Mouse (Mus musculus) T-cell, adult 2 months (primary cell): ENCODE results near the gene Ctsk.

ENCODE experiments used
- DNase-seq: peaks from one replicate; pipeline ENCODE4 v3.0.0; 2022; ENCODE audit warnings: low spot score

Gene Ctsk

DNA sequence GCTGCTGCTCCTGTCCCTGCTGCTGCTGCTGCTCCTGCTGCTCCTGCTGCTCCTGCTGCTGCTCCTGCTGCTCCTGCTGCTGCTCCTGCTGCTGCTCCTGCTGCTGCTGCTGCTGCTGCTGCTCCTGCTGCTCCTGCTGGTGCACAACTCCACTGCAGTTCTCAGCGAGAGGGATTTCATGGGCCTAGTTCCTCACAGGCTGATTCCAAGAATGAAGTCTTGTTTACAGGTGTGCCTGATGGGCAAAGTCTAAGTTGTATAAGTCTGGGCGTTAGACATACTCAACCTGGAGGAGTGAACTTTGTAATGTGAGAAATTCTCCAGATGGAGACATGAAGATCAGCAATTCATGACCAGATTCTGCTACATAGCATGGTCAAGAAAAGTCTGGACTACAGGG lies 25.6 kb downstream of the Ctsk start:
- no peak for DNase-seq

GRCm38 (mm10) chr3:95526111-95526510 lies 27.1 kb downstream of the Ctsk start:
- no peak for DNase-seq

DNA sequence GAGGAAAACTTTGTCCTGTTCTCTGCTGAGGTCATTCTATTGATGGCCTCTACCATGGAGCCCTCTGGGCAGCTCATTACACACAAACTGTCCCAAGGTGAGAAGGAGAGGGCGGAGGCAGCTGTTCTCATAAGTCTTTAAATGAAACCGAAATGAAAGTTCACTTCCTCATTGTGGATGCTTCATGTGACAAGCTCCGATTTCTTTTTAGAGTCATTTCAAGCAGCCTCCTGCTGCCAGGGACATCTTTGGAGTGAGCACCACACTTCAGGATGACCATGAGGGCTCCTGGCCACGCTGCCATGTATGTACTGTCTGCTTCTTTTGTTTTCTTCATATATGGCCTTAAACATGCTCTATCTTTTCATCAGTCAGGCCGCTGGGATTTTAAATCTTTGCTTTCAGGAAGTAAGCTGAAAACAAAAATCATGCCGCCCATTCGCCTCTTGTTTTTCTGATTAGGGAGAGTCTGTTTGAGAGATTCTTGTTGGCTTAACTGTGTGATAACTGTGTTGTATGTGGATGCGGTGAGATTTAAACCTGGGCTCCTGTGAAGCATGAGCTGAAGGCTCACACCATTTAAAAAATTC lies 27.7 kb downstream of the Ctsk start, which contains the start of gene Ctss:
Gene Ctss, plus strand, starts transcription at position 165 of the 590 bp plus-strand sequence.
- DNase-seq = peak; percentile 50

DNA sequence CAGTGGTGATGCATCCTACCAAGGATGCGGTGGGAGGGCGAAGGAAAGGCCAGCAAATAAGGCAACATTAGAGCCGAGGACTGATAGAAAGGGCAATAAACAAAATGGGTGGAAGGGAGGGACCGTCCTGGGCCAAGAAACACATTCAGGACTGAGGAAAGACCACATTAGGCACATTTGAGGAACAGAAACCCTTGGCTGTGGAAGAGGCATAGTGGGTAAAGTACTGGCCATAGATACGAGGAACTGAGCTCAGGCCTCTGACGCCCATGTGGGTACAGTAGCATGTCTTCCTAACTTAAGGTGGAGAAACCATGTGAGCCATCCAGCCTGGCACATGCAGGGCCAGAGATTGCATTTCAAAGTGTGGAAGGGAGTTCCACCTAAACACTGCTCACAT lies 30.8 kb downstream of the Ctsk start:
- DNase-seq = no peak

DNA sequence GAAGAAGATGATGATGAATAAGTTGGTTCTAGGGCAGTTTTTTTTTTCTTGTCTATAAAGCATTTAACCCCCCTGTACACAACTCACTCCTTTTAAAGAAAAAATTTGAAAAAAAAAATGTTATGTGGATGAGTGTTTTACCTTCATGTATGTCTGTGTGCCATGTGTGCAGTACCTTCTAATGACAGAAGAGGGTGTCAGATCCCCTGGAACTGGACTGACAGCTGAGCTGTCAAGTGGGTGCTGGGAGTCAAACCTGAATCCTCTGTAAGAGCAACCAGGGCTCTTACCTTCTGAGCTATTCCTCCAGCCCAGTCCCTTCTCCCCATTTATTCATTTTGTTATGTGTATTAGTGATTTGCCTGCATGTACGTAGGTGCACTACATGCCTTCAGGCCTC lies 32.0 kb downstream of the Ctsk start:
- no peak for DNase-seq

GRCm38 (mm10) chr3:95533364-95533763 lies 34.3 kb downstream of the Ctsk start:
- no peak for DNase-seq

GRCm38 (mm10) chr3:95534927-95535326 lies 35.9 kb downstream of the Ctsk start:
- DNase-seq = no peak

DNA sequence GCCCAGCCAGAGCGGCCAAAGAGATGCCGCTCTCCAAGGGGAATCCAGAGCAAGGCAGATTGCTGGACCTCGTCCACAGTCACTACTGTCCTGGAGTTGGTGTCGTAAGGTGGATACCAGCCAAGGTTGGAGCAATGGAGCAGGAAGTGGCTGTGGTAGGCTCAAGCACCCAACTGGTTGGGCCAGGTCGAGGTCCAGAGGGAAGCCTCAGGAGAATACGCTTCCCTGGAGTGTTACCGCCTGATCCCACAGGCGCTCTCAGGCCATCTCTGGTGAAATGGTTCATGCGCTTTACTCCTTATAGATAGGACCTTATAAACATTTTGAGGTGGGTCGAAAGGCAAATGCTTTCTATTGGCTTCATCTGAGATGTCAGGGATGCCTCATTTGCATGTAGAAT lies 39.9 kb downstream of the Ctsk start:
- DNase-seq = no peak

DNA sequence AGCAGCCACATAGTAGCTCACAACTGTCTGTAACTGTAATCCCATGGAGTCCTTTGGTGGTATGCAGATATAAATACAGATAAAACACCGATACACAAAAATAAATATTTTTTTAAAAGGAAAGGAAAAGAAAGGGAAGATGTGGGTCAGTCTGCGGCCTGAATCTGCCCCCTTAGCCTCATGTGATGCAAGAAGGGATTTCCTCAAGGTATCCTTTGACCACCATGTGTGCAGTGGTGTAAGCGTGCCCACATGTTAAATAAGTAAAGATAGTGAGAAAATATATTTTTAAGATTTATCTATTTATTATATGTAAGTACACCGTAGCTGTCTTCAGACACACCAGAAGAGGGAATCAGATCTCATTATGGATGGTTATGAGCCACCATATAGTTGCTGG lies 40.8 kb downstream of the Ctsk start:
- DNase-seq = no peak

DNA sequence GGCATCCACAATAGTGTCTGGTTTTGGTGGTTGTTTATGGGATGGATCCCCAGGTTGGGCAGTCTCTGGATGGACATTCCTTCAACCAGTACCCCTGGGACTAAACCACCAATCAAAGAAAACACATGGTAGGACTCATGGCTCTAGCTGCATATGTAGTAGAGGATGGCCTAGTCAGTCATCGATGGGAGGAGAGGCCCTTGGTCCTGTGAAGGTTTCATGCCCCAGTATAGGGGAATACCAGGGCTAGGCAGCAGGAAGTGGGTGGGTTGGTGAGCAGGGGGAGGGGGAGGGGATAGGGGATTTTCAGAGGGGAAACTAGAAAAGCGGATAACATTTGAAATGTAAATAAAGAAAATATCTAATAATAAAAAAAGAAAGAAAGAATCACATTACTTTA lies 42.1 kb downstream of the Ctsk start:
- peak; percentile 46 for DNase-seq

GRCm38 (mm10) chr3:95542171-95542570 lies 43.1 kb downstream of the Ctsk start:
- no peak for DNase-seq

GRCm38 (mm10) chr3:95542981-95543380 lies 43.9 kb downstream of the Ctsk start:
- DNase-seq = no peak

GRCm38 (mm10) chr3:95550176-95550575 lies 51.1 kb downstream of the Ctsk start:
- no peak for DNase-seq

DNA sequence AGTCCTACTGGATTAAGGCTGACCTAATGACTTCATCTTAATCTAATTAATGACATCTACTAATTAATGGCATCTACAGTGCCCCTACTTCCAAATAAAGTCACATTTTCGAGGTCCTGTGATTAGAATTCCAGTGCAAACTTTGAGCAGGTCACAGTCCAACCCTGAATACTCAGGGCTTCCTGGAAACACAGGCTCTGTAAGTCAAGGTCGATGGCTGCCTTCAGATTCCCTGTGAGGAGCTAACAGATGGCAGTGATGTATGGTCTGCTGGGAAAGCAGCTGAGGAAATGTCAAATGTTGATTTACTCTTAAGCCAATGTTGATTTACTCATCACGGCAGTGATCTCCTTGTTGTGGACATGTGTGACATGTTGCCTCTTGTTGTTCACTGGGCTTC lies 54.9 kb downstream of the Ctsk start:
- DNase-seq = no peak
